Mouse (Mus musculus) spleen, postnatal 36 days (tissue): Measurements from ENCODE around the gene Olfr1373.
"Not testable (repeated sequence)": the region's sequence is repeated elsewhere in the genome, so short reads cannot be mapped to it uniquely, and the experiment has no call there.

ENCODE experiments used
- DNase-seq, 2 experiments: peaks; one replicate each; pipeline ENCODE4 v3.0.0; 2022; ENCODE audit warnings: low spot score in 2 of 2, mixed read lengths in 1 of 2

Olfr1373 gene

GRCm38 (mm10) chr11:52145428-52145827 is at the start of gene Olfr1373:
Olfr1373 (minus strand) TSS chr11:52145528.
- DNase-seq, result not testable (repeated sequence)

GRCm38 (mm10) chr11:52180651-52181050 is 35.3 kb upstream of the Olfr1373 start:
- not testable (repeated sequence) for DNase-seq

- DNase-seq, result not testable (repeated sequence)
Observed at GRCm38 (mm10) chr11:52179897-52180296, 34.6 kb upstream of the Olfr1373 start.

- no peak for DNase-seq
Observed at GRCm38 (mm10) chr11:52168461-52168860, 23.1 kb upstream of the Olfr1373 start.

GRCm38 (mm10) chr11:52167901-52168302 is 22.6 kb upstream of the Olfr1373 start:
- DNase-seq, result not testable (repeated sequence)

- DNase-seq, result no peak
Observed at GRCm38 (mm10) chr11:52167126-52167525, 21.8 kb upstream of the Olfr1373 start.

- DNase-seq, result no peak
Observed at GRCm38 (mm10) chr11:52163926-52164325, 18.6 kb upstream of the Olfr1373 start.

GRCm38 (mm10) chr11:52143675-52144074 is 1.7 kb downstream of the Olfr1373 start:
- DNase-seq, result not testable (repeated sequence)

GRCm38 (mm10) chr11:52130451-52131068 is 14.8 kb downstream of the Olfr1373 start:
- no peak for DNase-seq

GRCm38 (mm10) chr11:52129621-52130450 is 15.5 kb downstream of the Olfr1373 start:
- DNase-seq, result no peak

- no peak for DNase-seq
Observed at GRCm38 (mm10) chr11:52129171-52129570, 16.2 kb downstream of the Olfr1373 start.

GRCm38 (mm10) chr11:52128316-52129061 is 16.8 kb downstream of the Olfr1373 start:
- no peak for DNase-seq

- no peak for DNase-seq
Observed at GRCm38 (mm10) chr11:52127760-52128159, 17.6 kb downstream of the Olfr1373 start.

GRCm38 (mm10) chr11:52127169-52127568 is 18.2 kb downstream of the Olfr1373 start:
- no peak for DNase-seq

- no peak for DNase-seq
Observed at GRCm38 (mm10) chr11:52124468-52124867, 20.9 kb downstream of the Olfr1373 start.

- no peak for DNase-seq
Observed at GRCm38 (mm10) chr11:52122045-52122444, 23.3 kb downstream of the Olfr1373 start.

GRCm38 (mm10) chr11:52120415-52120814 is 24.9 kb downstream of the Olfr1373 start:
- DNase-seq, result not testable (repeated sequence)

- DNase-seq, result no peak
Observed at GRCm38 (mm10) chr11:52117156-52117555, 28.2 kb downstream of the Olfr1373 start.

GRCm38 (mm10) chr11:52116117-52116516 is 29.2 kb downstream of the Olfr1373 start:
- not testable (repeated sequence) for DNase-seq

GRCm38 (mm10) chr11:52115479-52115878 is 29.8 kb downstream of the Olfr1373 start:
- DNase-seq, result no peak

GRCm38 (mm10) chr11:52109421-52109820 is 35.9 kb downstream of the Olfr1373 start:
- no peak for DNase-seq

GRCm38 (mm10) chr11:52108796-52109195 is 36.5 kb downstream of the Olfr1373 start:
- DNase-seq, result no peak
